Mouse (Mus musculus) heart, adult 18-20 months (tissue): ENCODE measurements around the gene Fam131c. TPM values are rescaled to one million over a fixed set of nuclear protein-coding genes. Genes with fewer than 3 reads are reported as not detected.

Experiments used
- DNase-seq, 2 experiments: peaks; one replicate each; pipeline ENCODE4 v3.0.0; 2021 to 2022; ENCODE audit warnings: mixed read lengths in 1 of 2
- total RNA-seq, 2 experiments: library from RNA; stranded (reverse); gene quantifications; 2 replicates each; pipeline ENCODE4 v1.2.3; 2021

Fam131c gene
- total RNA-seq, 2 experiments from 2014 or later = 3.1 to 3.7 TPM

DNA sequence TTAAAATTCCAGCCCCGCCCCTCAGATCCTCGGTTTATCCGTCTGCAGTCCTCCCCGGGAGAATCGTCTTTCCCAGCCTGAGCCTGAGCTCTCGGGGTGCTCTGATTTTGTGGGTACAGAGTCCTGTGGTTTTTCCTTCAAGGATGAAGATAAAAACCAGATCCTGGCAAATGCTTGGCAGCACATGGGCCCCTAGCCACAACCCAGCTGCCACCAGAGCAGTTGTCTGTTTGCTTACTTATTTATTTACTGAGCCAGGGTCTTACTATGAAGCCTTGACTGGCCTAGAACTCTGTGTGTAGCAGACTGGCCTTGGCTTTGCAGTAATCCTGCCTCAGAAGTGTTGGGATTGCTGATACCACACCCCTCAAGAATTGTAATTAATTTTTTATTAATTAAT, 8.8 kb upstream of the Fam131c start:
- no peak for DNase-seq

GRCm38 (mm10) chr4:141360846-141361245, 7.2 kb upstream of the Fam131c start:
- peak in 1 of 2 experiments; percentile 56 for DNase-seq

DNA sequence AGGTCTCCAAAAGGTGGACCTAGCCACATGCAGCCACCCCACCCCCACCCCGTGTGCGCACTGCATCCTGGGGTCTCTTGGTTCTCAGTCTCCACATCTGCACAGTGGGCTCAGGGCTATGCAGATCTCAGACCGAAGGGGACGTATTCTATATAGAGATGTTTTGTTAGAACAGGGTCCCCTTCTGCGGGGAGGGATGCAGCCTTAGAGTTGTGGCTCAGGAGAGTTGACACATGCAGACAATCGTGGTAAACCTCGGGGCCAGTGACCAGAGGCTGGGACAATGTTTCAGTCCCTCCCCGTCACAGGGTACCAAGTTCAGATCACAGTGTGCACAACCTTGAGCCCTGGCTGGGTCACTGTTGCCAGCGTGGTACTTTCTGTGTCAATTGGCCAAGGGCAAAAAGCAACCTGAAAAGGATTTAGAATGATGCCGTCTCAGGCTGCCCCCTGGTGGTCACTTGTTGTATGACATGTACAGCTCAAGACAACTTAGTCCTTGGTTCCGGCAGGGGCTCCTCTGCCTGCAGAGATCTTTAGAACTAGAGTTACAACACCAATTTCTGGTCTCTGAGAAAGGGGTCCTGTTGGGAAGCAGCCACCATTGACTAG, 5.0 kb upstream of the Fam131c start:
- peak; percentile 73 to 94 for DNase-seq

DNA sequence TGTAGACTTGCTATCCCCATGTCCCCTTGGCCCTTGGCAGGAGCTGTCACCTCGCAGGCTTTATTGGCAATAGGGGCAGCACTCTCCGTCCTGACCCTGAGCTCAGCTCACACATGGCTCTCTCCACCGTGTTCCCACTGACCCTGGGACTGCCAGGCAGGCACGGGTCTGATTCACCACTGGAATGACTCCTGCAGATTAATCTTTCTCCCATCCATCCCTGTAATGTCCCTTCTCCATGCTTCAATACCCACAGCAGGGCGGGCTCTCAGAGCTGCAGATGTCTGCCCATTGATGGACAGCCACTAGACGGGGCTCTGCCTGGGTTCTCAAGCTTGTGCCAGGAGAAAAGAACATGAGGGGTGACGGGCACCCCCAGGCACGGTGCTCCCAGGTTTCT, 2.9 kb upstream of the Fam131c start:
- DNase-seq = no peak

DNA sequence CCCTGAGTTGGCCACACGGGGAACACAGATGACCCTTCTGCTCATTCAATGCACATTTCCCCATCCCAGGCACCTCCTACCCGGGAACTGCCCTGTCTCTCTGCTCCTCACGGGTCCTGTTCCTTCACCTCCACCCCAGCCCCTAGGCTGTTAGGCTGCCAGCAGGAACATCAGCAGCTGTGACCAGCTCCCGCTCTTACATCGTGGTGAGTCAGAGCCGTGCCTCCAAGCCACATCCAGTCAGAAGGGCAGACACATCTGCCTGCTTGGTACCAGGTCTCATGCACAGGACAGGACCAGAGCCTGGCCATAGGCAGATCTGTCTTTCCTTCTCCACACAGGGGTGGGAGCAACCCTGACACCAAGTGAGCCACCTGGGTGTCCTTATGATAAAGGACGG, 2.1 kb upstream of the Fam131c start:
- no peak for DNase-seq

DNA sequence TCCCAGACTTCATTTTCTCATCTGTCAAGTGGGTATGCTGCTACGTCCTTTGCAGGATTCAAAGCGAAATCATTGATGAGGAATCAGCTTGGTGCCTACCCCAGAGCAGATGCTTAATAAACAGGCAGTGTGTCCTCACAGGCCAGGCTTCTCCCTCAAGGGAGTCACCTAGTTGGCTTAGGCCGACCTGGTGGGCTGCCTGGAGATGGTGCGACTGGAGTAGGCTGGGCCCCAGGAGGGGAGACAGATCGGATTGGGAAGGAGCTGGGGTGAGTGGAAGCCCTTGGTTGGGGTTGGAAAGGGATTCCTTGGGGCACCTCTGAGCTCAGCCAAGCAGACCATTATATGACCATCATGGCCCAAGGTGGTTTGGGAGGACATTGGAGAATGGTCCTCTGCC, 4.4 kb downstream of the Fam131c start:
- no peak for DNase-seq

DNA sequence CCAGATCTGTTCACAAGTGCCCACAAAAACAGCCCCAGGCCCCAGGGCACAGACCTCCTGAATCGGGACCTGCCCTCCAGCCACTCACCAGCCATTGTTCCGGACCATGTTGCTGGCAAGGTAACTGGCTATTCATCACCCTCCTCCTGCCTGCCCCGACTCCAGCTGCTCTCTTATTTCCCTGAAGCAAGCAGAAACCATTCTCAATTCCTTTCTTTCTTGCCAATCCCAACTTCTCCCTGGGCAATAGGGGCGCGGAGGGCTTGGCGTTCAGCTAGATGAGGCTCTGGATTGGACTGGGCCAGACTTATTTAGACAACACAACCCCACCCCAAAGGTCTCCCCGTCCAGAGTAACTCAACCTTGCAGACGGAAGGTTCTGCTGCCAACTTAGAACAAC, 11.7 kb downstream of the Fam131c start:
- no peak for DNase-seq

- no peak for DNase-seq
These were observed 14.4 kb downstream of the Fam131c start for GRCm38 (mm10) chr4:141382406-141382805.

- peak; percentile 42 to 72 for DNase-seq
These were observed 17.3 kb downstream of the Fam131c start for GRCm38 (mm10) chr4:141385275-141385674.

GRCm38 (mm10) chr4:141386150-141386549, 18.1 kb downstream of the Fam131c start:
- DNase-seq = no peak

DNA sequence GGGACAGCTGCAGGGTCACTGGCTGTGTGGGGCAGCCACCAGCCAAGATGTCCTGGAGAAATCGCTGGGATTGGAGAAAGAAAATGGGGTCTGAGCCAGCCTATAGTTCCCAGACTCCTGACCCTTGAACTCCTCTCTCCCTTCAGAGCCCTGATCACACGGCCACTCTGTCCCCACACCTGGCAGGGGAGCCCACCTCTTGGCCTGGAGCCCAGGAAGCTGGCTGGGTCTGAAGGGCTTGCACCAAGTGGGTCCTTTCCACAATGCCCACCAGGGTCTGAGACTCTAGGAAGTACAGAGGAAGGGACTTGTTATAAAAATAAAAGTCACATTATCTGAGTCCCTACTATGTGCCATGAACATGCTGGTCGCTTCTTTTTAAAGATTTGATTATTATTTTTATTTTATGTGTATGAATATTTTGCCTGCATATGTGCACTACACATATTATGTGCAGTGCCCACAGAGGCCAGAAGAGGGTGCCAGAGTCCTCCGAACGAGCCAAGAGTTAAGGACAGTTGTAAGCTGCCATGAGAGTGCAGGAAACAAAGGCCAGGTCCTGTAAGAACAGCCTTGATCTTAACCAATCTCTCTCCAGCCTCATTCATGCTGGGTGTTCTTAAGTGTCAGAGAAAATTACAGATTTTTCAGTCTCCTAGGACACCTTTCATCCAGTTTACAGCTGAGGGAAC, 19.2 kb downstream of the Fam131c start:
- DNase-seq = peak; percentile 53 to 91

DNA sequence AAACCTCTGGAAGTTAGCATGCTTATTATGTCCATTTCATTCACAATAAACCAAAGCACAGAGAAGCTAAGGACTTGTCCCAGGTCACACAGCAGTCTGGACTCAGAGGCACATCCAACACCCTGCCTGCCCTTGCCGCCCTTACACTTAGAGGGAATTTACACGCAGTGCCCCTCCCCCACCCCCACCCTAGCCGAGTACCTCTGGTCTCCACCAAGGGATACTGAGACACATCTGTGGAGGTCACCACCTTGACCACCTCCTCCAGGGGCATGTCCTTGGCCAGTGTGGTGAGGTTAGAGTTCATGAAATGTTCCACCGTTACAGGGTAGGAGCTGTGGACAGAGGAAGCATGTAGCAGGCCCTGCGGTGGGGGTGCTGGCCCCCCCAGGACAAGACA, 19.9 kb downstream of the Fam131c start:
- DNase-seq = no peak

DNA sequence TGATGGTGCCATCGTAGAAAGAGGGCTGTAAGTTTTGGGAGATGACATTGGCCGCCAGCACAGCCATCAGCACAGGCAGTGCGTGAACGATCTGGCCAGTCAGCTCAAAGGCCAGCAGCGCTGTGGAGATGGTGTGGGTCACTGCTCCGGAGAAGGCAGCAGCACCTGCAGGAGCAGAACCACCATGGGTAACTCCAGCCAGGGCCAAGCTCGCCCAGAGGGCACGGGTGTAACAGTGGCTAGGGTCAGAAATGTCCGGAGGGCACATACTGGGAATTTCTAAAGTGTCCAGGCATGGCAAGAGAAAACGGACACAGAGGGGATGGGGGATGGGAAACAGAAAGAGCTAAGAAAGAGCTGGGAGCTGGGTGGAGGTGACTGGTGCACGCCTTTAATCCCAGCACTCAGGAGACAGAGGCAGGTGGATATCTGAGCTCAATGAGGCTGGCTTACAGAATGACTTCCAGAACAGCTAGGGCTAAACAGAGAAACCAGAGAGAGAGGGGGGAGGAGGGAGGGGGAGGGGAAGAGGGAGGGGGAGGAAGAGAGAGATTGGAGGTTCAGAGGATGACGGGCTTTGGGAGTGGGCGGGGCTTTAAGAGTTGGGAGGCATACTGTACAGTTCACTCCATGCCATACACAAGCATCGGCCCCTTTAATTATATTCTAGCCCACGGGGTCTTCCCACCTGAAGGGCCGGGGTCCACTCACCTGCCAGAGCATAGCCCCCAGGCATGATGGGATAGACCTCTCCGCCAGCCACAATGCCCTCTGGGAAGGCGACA, 21.5 kb downstream of the Fam131c start:
- no peak for DNase-seq

- no peak for DNase-seq
These were observed 23.3 kb downstream of the Fam131c start for GRCm38 (mm10) chr4:141391293-141391692.

GRCm38 (mm10) chr4:141394751-141395150, 26.7 kb downstream of the Fam131c start:
- no peak for DNase-seq

DNA sequence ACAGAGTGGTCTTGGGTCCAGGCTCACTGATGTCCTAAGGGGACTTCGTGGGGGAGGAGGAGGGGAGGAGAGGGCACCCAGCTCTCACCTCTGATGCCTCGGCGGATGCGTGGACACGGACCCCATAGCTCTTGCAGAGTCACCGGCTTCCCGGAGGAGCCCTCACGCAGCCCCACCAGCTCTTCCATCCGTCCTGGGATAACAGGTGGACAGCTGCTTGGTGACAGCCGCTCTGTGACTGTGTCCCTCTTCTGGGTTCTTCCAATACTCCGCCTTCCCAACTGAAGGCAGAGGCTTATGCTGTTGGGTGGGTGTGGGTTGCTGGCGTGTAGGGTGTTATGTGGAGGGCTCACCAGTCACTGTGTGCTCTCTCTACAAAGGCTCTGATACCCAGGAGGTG, 29.8 kb downstream of the Fam131c start:
- no peak for DNase-seq

DNA sequence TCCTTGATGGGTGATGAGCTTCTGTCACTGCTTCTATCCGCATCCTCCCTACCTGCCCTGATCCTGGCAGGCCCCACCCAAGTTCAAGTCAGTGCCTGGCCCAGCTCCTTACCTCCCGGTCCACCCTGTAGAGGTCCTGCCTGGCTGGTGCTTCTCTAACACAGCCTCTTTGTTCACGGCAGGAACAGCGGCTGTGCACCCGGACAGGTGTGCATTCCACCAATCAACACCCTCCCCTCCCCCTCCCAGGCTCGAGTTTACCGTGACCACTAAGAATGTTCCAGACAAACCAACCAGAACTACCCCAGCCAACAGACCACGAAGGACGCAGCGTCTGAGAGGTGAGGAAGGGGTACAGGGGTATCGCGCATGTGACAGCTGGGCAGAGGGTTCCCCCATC, 30.5 kb downstream of the Fam131c start, which contains the start of gene Clcnka:
Clcnka (minus strand) TSS at position 180 of the 400 bp plus-strand sequence.
- no peak for DNase-seq

DNA sequence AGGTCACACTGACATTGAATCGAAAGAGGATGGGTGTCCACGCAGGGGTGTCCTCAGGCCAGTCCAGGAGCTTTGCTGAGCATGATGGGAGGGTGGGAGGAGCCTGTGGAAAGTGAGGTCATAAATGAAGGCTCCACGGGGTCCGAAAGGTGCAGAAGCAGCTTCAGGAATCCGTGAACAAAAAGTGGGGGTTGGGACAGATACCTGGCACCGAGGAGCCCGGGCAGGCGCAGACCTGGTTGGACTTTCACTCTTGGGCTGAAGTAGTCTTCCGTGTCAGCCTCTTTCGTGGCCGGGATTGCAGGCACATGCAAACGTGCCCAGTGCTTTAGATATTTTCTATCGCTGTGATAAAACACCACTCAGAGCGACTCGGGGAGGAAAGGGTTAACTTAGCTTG, 32.2 kb downstream of the Fam131c start:
- no peak for DNase-seq

GRCm38 (mm10) chr4:141404518-141405313, 36.7 kb downstream of the Fam131c start:
- DNase-seq = peak; percentile 84 to 94

- no peak for DNase-seq
These were observed 37.2 kb downstream of the Fam131c start for GRCm38 (mm10) chr4:141405314-141405622.

DNA sequence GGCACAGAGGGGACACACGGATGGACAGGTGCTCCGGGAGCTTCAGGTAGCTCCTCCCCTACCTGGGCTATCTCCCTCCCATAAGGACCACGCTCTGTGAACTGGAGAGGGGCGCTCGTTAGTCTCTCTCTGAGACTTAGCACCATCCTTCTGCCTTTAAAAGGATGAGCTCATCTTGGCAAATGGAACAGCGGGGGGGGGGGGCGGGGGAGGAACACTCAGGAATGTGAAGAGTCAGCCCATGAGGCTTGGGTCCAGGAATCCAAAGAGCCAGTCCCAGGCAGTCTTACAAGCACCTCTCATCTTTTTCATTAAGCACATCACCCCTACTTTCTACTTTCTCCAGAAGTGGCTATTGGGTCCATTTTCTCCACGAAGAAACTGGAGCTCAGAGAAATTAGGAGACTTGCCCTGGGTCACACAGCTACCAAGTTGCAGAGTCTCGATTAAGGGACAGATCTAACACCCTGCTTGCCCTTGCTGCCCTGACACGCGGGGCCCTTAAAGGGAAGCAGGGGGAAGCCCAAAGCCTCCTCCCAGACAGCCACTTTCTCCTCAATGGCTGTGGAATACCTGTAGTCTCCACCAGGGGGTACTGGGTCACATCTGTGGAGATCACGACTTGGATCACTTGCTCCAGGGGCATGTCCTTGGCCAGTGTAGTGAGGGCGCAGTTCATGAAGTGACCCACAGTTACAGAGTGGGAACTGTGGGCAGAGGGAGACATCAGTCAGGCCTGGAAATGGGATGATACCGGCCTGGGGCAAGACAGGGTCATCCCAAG, 38.7 kb downstream of the Fam131c start:
- DNase-seq = peak; percentile 62 to 77

DNA sequence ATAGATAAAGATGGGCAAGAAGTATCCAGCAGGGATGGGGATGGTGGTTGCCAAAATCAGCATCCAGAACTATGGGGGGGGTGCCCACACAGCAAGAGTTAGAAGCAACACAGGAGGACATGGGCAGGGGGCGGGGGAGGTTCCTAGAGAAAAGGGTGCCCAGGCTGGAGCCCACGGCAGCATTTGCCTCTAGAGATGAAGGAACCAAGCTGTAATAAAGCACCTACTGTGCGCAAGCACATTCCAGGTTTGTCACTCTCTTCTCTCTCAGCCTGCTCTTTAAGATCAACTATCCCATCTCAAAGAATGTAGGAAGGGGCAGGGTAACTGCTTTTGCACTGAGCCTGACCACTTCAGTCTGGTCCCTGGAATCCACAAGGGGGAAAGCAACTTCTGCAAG, 40.6 kb downstream of the Fam131c start:
- DNase-seq = no peak
